In the genomic region with DNA sequence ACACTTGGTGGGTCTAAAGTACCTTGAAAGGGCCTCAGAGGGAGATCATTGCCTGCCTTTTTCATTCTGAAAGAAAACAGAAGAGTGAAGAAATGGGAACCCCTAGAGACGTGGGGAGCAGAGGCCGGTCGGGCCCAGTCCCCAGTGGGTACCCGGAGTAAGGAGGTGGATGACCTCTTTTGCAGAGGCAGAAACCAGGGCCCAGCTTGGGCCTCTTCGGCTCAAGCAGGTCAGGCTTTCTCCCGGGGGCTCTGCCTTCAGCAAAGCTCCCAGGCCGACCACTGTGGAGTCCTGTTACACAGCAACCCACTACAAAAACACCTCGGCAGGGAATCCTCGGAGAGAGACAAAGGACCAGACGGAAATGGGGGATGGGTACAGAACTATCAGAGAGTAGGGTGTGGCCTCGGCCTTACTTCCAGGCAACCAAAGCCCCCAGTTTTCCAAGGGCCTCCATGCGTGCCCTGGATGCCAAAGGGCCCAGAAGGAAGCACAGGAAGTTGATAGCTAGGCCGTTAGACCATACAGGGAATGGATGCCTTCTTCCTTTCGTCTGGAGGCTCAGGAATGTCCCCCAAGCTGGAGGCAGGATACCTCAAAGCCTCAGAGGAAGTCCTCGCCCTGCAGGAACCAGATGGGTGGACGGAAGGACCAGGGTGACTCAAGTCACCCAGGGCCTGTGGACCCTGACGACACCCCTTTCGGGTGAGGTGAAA, we compare ENCODE assay signal across 8 mouse cellular contexts. TPM values are rescaled to one million over a fixed set of nuclear protein-coding genes. Genes with fewer than 3 reads are reported as not detected.
DNase-seq lines count a peak whose midpoint lies in the region; ATAC-seq and TF ChIP-seq lines count a peak whose summit lies in the region.

No protein-coding gene starts in this region.

- peak; percentile 30 for ATAC-seq in forebrain, postnatal 0 days
- ATAC-seq in intestine, embryonic 15.5 days, result 0 out of 2 replicates have a peak, but pooled peaks have one; percentile 13
- ATAC-seq in liver, postnatal 0 days, result peak; percentile 33; the same call in 1 of the 2 replicates

- peak overlapping the region; percentile 47 for H3K27ac ChIP-seq in forebrain, postnatal 0 days (ENCODE audit: low read depth, low read length)
- H3K27ac ChIP-seq in intestine, embryonic 15.5 days, result peak overlapping the region; percentile 88
- peak overlapping the region; percentile 60; the same call in 1 of the 2 replicates for H3K27ac ChIP-seq in liver, postnatal 0 days (ENCODE audit: low read depth)

- H3K4me2 ChIP-seq in forebrain, postnatal 0 days (ENCODE audit: low read depth), result peak overlapping the region; percentile 58
- peak overlapping the region; percentile 70 for H3K4me2 ChIP-seq in intestine, embryonic 15.5 days (replicated peaks)
- H3K4me2 ChIP-seq in liver, postnatal 0 days (ENCODE audit: low read depth, low read length), result peak overlapping the region; percentile 72

- 9% methylated on average over 18 of the region's 18 CpGs for WGBS in forebrain, postnatal 0 days
- 5% methylated on average over 18 of the region's 18 CpGs for WGBS in intestine, embryonic 15.5 days
- WGBS in liver, postnatal 0 days (ENCODE audit: insufficient replicate concordance), result 29% methylated on average over 18 of the region's 18 CpGs

- DNase-seq in ovary, adult 18-20 months (ENCODE audit: low spot score), result peak; percentile 23
- no peak for DNase-seq in ovary, postnatal 10 days (ENCODE audit: low spot score)
- DNase-seq in forebrain, postnatal 0 days, result peak; percentile 57
- DNase-seq in liver, postnatal 0 days, result no peak
- peak; percentile 31 for DNase-seq in ovary, postnatal 14 days (ENCODE audit: low spot score)
- DNase-seq in gastrocnemius, adult 8-10 months (ENCODE audit: low spot score in 2 of 2), result no peak
- DNase-seq in cerebellum, adult 18-20 months, result no peak

- no peak for TF ChIP-seq EP300 in liver, postnatal 0 days (IDR thresholded peaks at IDR 0.05; ENCODE audit: low read depth)

- H3K4me3 ChIP-seq in forebrain, postnatal 0 days (ENCODE audit: low read depth, low read length), result peak overlapping the region; percentile 32
- H3K4me3 ChIP-seq in intestine, embryonic 15.5 days (replicated peaks), result peak overlapping the region; percentile 64
- H3K4me3 ChIP-seq in liver, postnatal 0 days (ENCODE audit: low read depth, low read length), result peak overlapping the region; percentile 49

- peaks cover 30% of the 10 kb centered on the region for H3K4me1 ChIP-seq in forebrain, postnatal 0 days (ENCODE audit: insufficient read depth)
- peaks cover 56% of the 10 kb centered on the region for H3K4me1 ChIP-seq in intestine, embryonic 15.5 days (replicated peaks)
- peaks cover 10% of the 10 kb centered on the region for H3K4me1 ChIP-seq in liver, postnatal 0 days (ENCODE audit: insufficient read depth)

- H3K36me3 ChIP-seq in forebrain, postnatal 0 days (ENCODE audit: insufficient read depth), result no peaks in the 10 kb centered on the region
- H3K36me3 ChIP-seq in intestine, embryonic 15.5 days, result peaks cover 21% of the 10 kb centered on the region
- no peaks in the 10 kb centered on the region; the same call in 1 of the 2 replicates for H3K36me3 ChIP-seq in liver, postnatal 0 days (replicated peaks; ENCODE audit: insufficient read depth, low read length)

- H3K9me3 ChIP-seq in forebrain, postnatal 0 days (ENCODE audit: low read length), result no peaks in the 10 kb centered on the region
- H3K9me3 ChIP-seq in intestine, embryonic 15.5 days, result no peaks in the 10 kb centered on the region
- H3K9me3 ChIP-seq in liver, postnatal 0 days (ENCODE audit: low read length), result no peaks in the 10 kb centered on the region

- no peaks in the 10 kb centered on the region for H3K27me3 ChIP-seq in forebrain, postnatal 0 days (ENCODE audit: insufficient read depth, low read length)
- no peaks in the 10 kb centered on the region for H3K27me3 ChIP-seq in intestine, embryonic 15.5 days (replicated peaks)
- H3K27me3 ChIP-seq in liver, postnatal 0 days (ENCODE audit: insufficient read depth, low read length), result peaks cover 10% of the 10 kb centered on the region; the same call in 1 of the 2 replicates

- TF ChIP-seq CTCF in forebrain, postnatal 0 days (IDR thresholded peaks at IDR 0.05; ENCODE audit: low read depth), result no peak
- TF ChIP-seq CTCF in liver, postnatal 0 days (IDR thresholded peaks at IDR 0.05; ENCODE audit: low read depth), result no peak

- peak overlapping the region; percentile 23 for H3K9ac ChIP-seq in forebrain, postnatal 0 days
- peak overlapping the region; percentile 77 for H3K9ac ChIP-seq in intestine, embryonic 15.5 days
- peak overlapping the region; percentile 59 for H3K9ac ChIP-seq in liver, postnatal 0 days (replicated peaks)

RNA-seq across cellular contexts. Expression of a gene that starts 1.1 kb away (rescaled TPM):
- total RNA-seq in forebrain, postnatal 0 days (2014; rRNA removed), result 127 and 160 TPM in 2 replicates
- polyA plus RNA-seq in forebrain, postnatal 0 days (2015; fragmentation: Nextera tagmentation; extraction: Ambion mirVana), result 117 and 121 TPM in 2 replicates
- 1,021 and 1,056 TPM in 2 replicates for polyA plus RNA-seq in intestine, embryonic 15.5 days (2015; fragmentation: Nextera tagmentation; extraction: Ambion mirVana)
- 24.0 and 29.6 TPM in 2 replicates for polyA plus RNA-seq in liver, postnatal 0 days (2015; fragmentation: Nextera tagmentation; extraction: Ambion mirVana)
- total RNA-seq in gastrocnemius, adult 8-10 months (2022), result 10 to 100 TPM; 26.1 to 49.0 (median 33.7) TPM

RNA-seq across cellular contexts. Expression of a gene that starts 29.3 kb away (rescaled TPM):
- 36.2 and 41.2 TPM in 2 replicates for total RNA-seq in forebrain, postnatal 0 days (2014; rRNA removed)
- 30.9 and 38.2 TPM in 2 replicates for polyA plus RNA-seq in forebrain, postnatal 0 days (2015; fragmentation: Nextera tagmentation; extraction: Ambion mirVana)
- polyA plus RNA-seq in intestine, embryonic 15.5 days (2015; fragmentation: Nextera tagmentation; extraction: Ambion mirVana), result 15.4 and 15.9 TPM in 2 replicates
- polyA plus RNA-seq in liver, postnatal 0 days (2015; fragmentation: Nextera tagmentation; extraction: Ambion mirVana), result 1.7 TPM in 2 replicates
- 1 to 10 TPM; 5.0 to 5.9 (median 5.1) TPM for total RNA-seq in gastrocnemius, adult 8-10 months (2022)

Comparison
In these comparisons a context has a peak if more than half of its experiments do, and no peak if none do; other contexts are left out.
1. DNase-seq: peak in ovary, adult 18-20 months (single experiment), forebrain, postnatal 0 days (single experiment) and ovary, postnatal 14 days (single experiment); none in ovary, postnatal 10 days (single experiment), liver, postnatal 0 days (single experiment), gastrocnemius, adult 8-10 months (0 of 2) and cerebellum, adult 18-20 months (0 of 2).
2. H3K9ac ChIP-seq: peak in every context shown above with its lines; median percentile 77 in intestine, embryonic 15.5 days; 59 in liver, postnatal 0 days; 23 in forebrain, postnatal 0 days.
3. Peak in every context shown above with its lines, with median percentiles within 50 percentile points of each other: ATAC-seq, H3K27ac ChIP-seq, H3K4me2 ChIP-seq and H3K4me3 ChIP-seq.